Comparison of ENCODE assay signal across 22 mouse cellular contexts in genomic region chr8:73276015-73276414, GRCm38 (mm10).
A peak's percentile ranks its signal among the peaks of the same experiment; 100 is the strongest.
DNase-seq lines count a peak whose midpoint lies in the region; ATAC-seq lines count a peak whose summit lies in the region.
"Had no signal": no experiment of that assay in that cellular context is flagged by ENCODE, and none has a peak within 500 bp of the region (broad histone marks: within the 10 kb centered on the region; RNA-seq: fewer than 3 reads in every experiment).

No protein-coding gene starts in this region.

- no peak overlapping the region for H3K4me2 ChIP-seq in heart, embryonic 13.5 days
- no peak overlapping the region for H3K4me2 ChIP-seq in kidney, embryonic 15.5 days
- no peak overlapping the region for H3K4me2 ChIP-seq in liver, embryonic 11.5 days
- H3K4me2 ChIP-seq: forebrain, embryonic 15.5 days; intestine, embryonic 15.5 days; midbrain, embryonic 12.5 days had no signal

- peak overlapping the region; percentile 58 for H3K27ac ChIP-seq in heart, embryonic 13.5 days (replicated peaks)
- H3K27ac ChIP-seq in kidney, embryonic 15.5 days: no peak overlapping the region
- no peak overlapping the region for H3K27ac ChIP-seq in liver, embryonic 11.5 days (ENCODE audit: low read depth, low read length)
- H3K27ac ChIP-seq: forebrain, embryonic 15.5 days; hindbrain, embryonic 10.5 days; intestine, embryonic 15.5 days; midbrain, embryonic 12.5 days; stomach, postnatal 0 days had no signal

- no peak overlapping the region for H3K4me3 ChIP-seq in heart, embryonic 13.5 days
- H3K4me3 ChIP-seq in kidney, embryonic 15.5 days (replicated peaks): no peak overlapping the region
- H3K4me3 ChIP-seq in liver, embryonic 11.5 days (ENCODE audit: low read depth, low read length): no peak overlapping the region
- H3K4me3 ChIP-seq: forebrain, embryonic 15.5 days; hindbrain, embryonic 10.5 days; intestine, embryonic 15.5 days; midbrain, embryonic 12.5 days had no signal

- H3K27me3 ChIP-seq in heart, embryonic 13.5 days (replicated peaks): no peaks in the 10 kb centered on the region
- H3K27me3 ChIP-seq in kidney, embryonic 15.5 days: no peaks in the 10 kb centered on the region
- no peaks in the 10 kb centered on the region for H3K27me3 ChIP-seq in liver, embryonic 11.5 days (replicated peaks; ENCODE audit: control insufficient read depth, insufficient read depth, low read length)
- H3K27me3 ChIP-seq: forebrain, embryonic 15.5 days; intestine, embryonic 15.5 days; midbrain, embryonic 12.5 days had no signal

- no peaks in the 10 kb centered on the region for H3K9me3 ChIP-seq in heart, embryonic 13.5 days
- no peaks in the 10 kb centered on the region for H3K9me3 ChIP-seq in kidney, embryonic 15.5 days (replicated peaks)
- no peaks in the 10 kb centered on the region for H3K9me3 ChIP-seq in liver, embryonic 11.5 days (ENCODE audit: control insufficient read depth, low read length)
- H3K9me3 ChIP-seq: forebrain, embryonic 15.5 days; hindbrain, embryonic 10.5 days; intestine, embryonic 15.5 days; midbrain, embryonic 12.5 days had no signal

- 41% methylated on average over 4 of the region's 4 CpGs for WGBS in heart, embryonic 13.5 days
- 72% methylated on average over 4 of the region's 4 CpGs for WGBS in kidney, embryonic 15.5 days
- 87% methylated on average over 4 of the region's 4 CpGs for WGBS in liver, embryonic 11.5 days

- H3K4me1 ChIP-seq in heart, embryonic 13.5 days: peaks cover 39% of the 10 kb centered on the region
- 0 out of 2 replicates have a peak, but pooled peaks cover 4% of the 10 kb centered on the region for H3K4me1 ChIP-seq in kidney, embryonic 15.5 days
- no peaks in the 10 kb centered on the region for H3K4me1 ChIP-seq in liver, embryonic 11.5 days (replicated peaks; ENCODE audit: control insufficient read depth, insufficient read depth, low read length)
- H3K4me1 ChIP-seq: forebrain, embryonic 15.5 days; hindbrain, embryonic 10.5 days; intestine, embryonic 15.5 days; midbrain, embryonic 12.5 days had no signal

- no peak for DNase-seq in heart, postnatal 4 days
- DNase-seq in kidney, adult 9 months: peak; percentile 9
- peak; percentile 79 for DNase-seq in NIH3T3 (ENCODE audit: low read depth)
- no peak for DNase-seq in spleen, postnatal 4 days (ENCODE audit: low spot score in 2 of 2)
- no peak for DNase-seq in liver, embryonic 11.5 days (ENCODE audit: low spot score)
- DNase-seq: adrenal gland, postnatal 25 days; B cell, adult 2 months; cerebellum, adult 8-10 months; cerebellum, postnatal 36 days; embryo, embryonic 11 days; gastrocnemius, postnatal 14 days; liver, postnatal 0 days; lung, postnatal 14 days; thymus, adult 2 months; thymus, postnatal 4 days had no signal

- no peak for ATAC-seq in heart, embryonic 13.5 days (ENCODE audit: extremely low read depth, insufficient number of reproducible peaks, low FRiP score, low TSS enrichment)
- ATAC-seq in kidney, embryonic 15.5 days (replicated peaks; ENCODE audit: low FRiP score): no peak
- ATAC-seq in liver, embryonic 11.5 days (replicated peaks; ENCODE audit: low FRiP score): no peak
- ATAC-seq: intestine, embryonic 15.5 days; liver, postnatal 0 days had no signal

- H3K36me3 ChIP-seq in heart, embryonic 13.5 days: no peaks in the 10 kb centered on the region
- no peaks in the 10 kb centered on the region for H3K36me3 ChIP-seq in kidney, embryonic 15.5 days
- H3K36me3 ChIP-seq in liver, embryonic 11.5 days (ENCODE audit: control insufficient read depth, insufficient read depth, low read length): no peaks in the 10 kb centered on the region
- H3K36me3 ChIP-seq: forebrain, embryonic 15.5 days; hindbrain, embryonic 10.5 days; intestine, embryonic 15.5 days; midbrain, embryonic 12.5 days had no signal

- H3K9ac ChIP-seq in heart, embryonic 13.5 days: no peak overlapping the region
- no peak overlapping the region for H3K9ac ChIP-seq in kidney, embryonic 15.5 days
- no peak overlapping the region for H3K9ac ChIP-seq in liver, embryonic 11.5 days (ENCODE audit: low read depth, low read length)
- H3K9ac ChIP-seq: forebrain, embryonic 15.5 days; intestine, embryonic 15.5 days; liver, postnatal 0 days; midbrain, embryonic 12.5 days had no signal

Comparison
In these comparisons a context has a peak if more than half of its experiments do, and no peak if none do; other contexts are left out.
1. DNase-seq: peak in kidney, adult 9 months (single experiment) and NIH3T3 (single experiment); none in heart, postnatal 4 days (single experiment), spleen, postnatal 4 days (0 of 2) and liver, embryonic 11.5 days (single experiment).